Mouse (Mus musculus): Measurements from ENCODE around the gene Tnfaip8l1.

DNA sequence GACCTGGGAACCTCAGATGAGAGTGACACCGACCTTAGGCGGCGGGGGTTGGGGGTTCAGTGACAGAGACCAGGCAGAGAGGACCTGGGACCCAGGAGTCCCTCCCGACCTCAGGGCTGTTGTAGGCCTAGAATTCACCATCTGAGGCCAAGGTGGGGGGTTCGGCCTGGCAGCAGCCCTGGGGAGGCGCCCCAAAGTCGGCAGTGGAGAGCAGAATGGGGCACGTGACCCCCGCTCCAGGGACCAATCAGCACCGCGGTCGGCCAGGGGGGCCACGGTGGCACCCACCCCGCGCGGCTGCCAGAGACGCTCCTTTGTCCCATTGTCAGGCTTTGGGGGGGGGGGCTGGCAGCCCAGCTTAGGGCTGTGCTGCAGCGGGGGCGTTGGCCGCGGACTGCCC, 22.9 kb upstream of the Tnfaip8l1 start:
- TF ChIP-seq POLR2A (IDR thresholded peaks at IDR 0.05; ENCODE audit: borderline replicate concordance, insufficient read depth, low read length) (no peak), CTCF (IDR thresholded peaks at IDR 0.05; ENCODE audit: borderline replicate concordance, insufficient read depth, low read depth, low read length) (no peak)

Data from cerebellum, adult 2 months (tissue).